Mouse (Mus musculus): ENCODE results near the gene Defb19. TPM values are rescaled to one million over a fixed set of nuclear protein-coding genes. Genes with fewer than 3 reads are reported as not detected.

Gene Defb19
- polyA plus RNA-seq, 1 experiment: 946 TPM

- TF ChIP-seq CTCF (IDR thresholded peaks at IDR 0.05; ENCODE audit: control insufficient read depth, insufficient read depth, insufficient replicate concordance, low read depth, low read length): no peak
- no peak for TF ChIP-seq POLR2A (IDR thresholded peaks at IDR 0.05; ENCODE audit: control insufficient read depth, low read depth, low read length)
- no peaks in the 10 kb centered on the region for H3K27me3 ChIP-seq (ENCODE audit: control insufficient read depth, insufficient read depth, low read length)
- H3K4me1 ChIP-seq (ENCODE audit: control insufficient read depth, insufficient read depth, low read length): peaks cover 3% of the 10 kb centered on the region
- H3K27ac ChIP-seq (ENCODE audit: control insufficient read depth, insufficient read depth, low read depth, low read length): no peak overlapping the region
- no peaks in the 10 kb centered on the region for H3K36me3 ChIP-seq (ENCODE audit: control insufficient read depth, insufficient read depth, low read length)
- no peak overlapping the region for H3K4me3 ChIP-seq (ENCODE audit: control insufficient read depth, low read depth, low read length)
Measured at GRCm38 (mm10) chr2:152541979-152542378, 38.1 kb downstream of the Defb19 start.

GRCm38 (mm10) chr2:152539944-152540710 lies 40.0 kb downstream of the Defb19 start, which contains the start of gene Defb29:
Defb29 (minus strand) TSS chr2:152540098.
- Histone ChIP-seq H3K4me1 (ENCODE audit: control insufficient read depth, insufficient read depth, low read length) (peaks cover 3% of the 10 kb centered on the region), H3K4me3 (ENCODE audit: control insufficient read depth, low read depth, low read length) (no peak within 1 kb of the TSS), H3K27me3 (ENCODE audit: control insufficient read depth, insufficient read depth, low read length) (no peaks in the 10 kb centered on the region), H3K36me3 (ENCODE audit: control insufficient read depth, insufficient read depth, low read length) (no peaks in the 10 kb centered on the region), H3K27ac (ENCODE audit: control insufficient read depth, insufficient read depth, low read depth, low read length) (no peak within 1 kb of the TSS)
- TF ChIP-seq CTCF (IDR thresholded peaks at IDR 0.05; ENCODE audit: control insufficient read depth, insufficient read depth, insufficient replicate concordance, low read depth, low read length) (peak; percentile 36; the same call in 1 of the 2 replicates), POLR2A (IDR thresholded peaks at IDR 0.05; ENCODE audit: control insufficient read depth, low read depth, low read length) (no peak)

Other genes with a start within 250 kb of the Defb19 start
- 72.2 and 76.2 TPM in 2 replicates for gene Rbck1, start 247.7 kb downstream of the Defb19 start, polyA plus RNA-seq (2012; rRNA removed)
- gene Trib3, start 236.3 kb downstream of the Defb19 start, polyA plus RNA-seq (2012; rRNA removed): 0.16 and 0.26 TPM in 2 replicates
- 0.85 and 0.97 TPM in 2 replicates for gene Nrsn2, start 203.7 kb downstream of the Defb19 start, polyA plus RNA-seq (2012; rRNA removed)
- 5.9 and 6.2 TPM in 2 replicates for gene Sox12, start 182.2 kb downstream of the Defb19 start, polyA plus RNA-seq (2012; rRNA removed)
- 2.5 and 2.8 TPM in 2 replicates for gene Zcchc3, start 165.3 kb downstream of the Defb19 start, polyA plus RNA-seq (2012; rRNA removed)
- gene 6820408C15Rik, start 164.7 kb downstream of the Defb19 start, polyA plus RNA-seq (2012; rRNA removed): 54.7 and 73.0 TPM in 2 replicates
- gene Defb23, start 115.7 kb downstream of the Defb19 start, polyA plus RNA-seq (2012; rRNA removed): 1.4 TPM in 1 of 2 replicates, not detected in the other
- gene Defb20, start 103.2 kb downstream of the Defb19 start, polyA plus RNA-seq (2012; rRNA removed): 0.28 and 0.52 TPM in 2 replicates
- 7.6 TPM in 1 of 2 replicates, not detected in the other for gene Defb22, start 90.2 kb downstream of the Defb19 start, polyA plus RNA-seq (2012; rRNA removed)
- gene Defb26, start 68.6 kb downstream of the Defb19 start, polyA plus RNA-seq (2012; rRNA removed): 4.3 TPM in 1 of 2 replicates, not detected in the other
- gene Defb28, start 62.1 kb downstream of the Defb19 start, polyA plus RNA-seq (2012; rRNA removed): 108 TPM in 1 of 2 replicates, not detected in the other
- gene Defb29, start 40.2 kb downstream of the Defb19 start, polyA plus RNA-seq (2012; rRNA removed): not detected in 2 replicates
- not detected in 2 replicates for gene Gm17416, start 11.0 kb downstream of the Defb19 start, polyA plus RNA-seq (2012; rRNA removed)
- 4.1 and 4.5 TPM in 2 replicates for gene Defb21, start 7.6 kb downstream of the Defb19 start, polyA plus RNA-seq (2012; rRNA removed)
- gene Defb45, start 19.1 kb upstream of the Defb19 start, polyA plus RNA-seq (2012; rRNA removed): 16.3 and 25.5 TPM in 2 replicates
- gene Defb36, start 24.0 kb upstream of the Defb19 start, polyA plus RNA-seq (2012; rRNA removed): 125 and 129 TPM in 2 replicates
- gene Defb25, start 42.7 kb upstream of the Defb19 start, polyA plus RNA-seq (2012; rRNA removed): not detected in 2 replicates
- 1.2 and 1.7 TPM in 2 replicates for gene Rem1, start 46.6 kb upstream of the Defb19 start, polyA plus RNA-seq (2012; rRNA removed)
- 84.1 and 84.7 TPM in 2 replicates for gene H13, start 89.1 kb upstream of the Defb19 start, polyA plus RNA-seq (2012; rRNA removed)
- 41.8 and 43.6 TPM in 2 replicates for gene Mcts2, start 106.7 kb upstream of the Defb19 start, polyA plus RNA-seq (2012; rRNA removed)
- gene Id1, start 155.9 kb upstream of the Defb19 start, polyA plus RNA-seq (2012; rRNA removed): 5.5 and 12.8 TPM in 2 replicates
- 0.32 and 0.85 TPM in 2 replicates for gene Cox4i2, start 173.9 kb upstream of the Defb19 start, polyA plus RNA-seq (2012; rRNA removed)